Mouse (Mus musculus) liver, embryonic 11.5 days (tissue): ENCODE results near the gene Aqr. TPM values are rescaled to one million over a fixed set of nuclear protein-coding genes. Genes with fewer than 3 reads are reported as not detected.

Experiments
- ATAC-seq: fragments of 200-750 bp; cut with Nextera tagmentation; replicated peaks from 2 replicates; pipeline ENCODE4 v1.8.0; 2017; ENCODE audit warnings: moderate number of reproducible peaks, mild to moderate bottlenecking, moderate TSS enrichment, moderate library complexity; ENCODE audit not compliant: low FRiP score
- DNase-seq: peaks from one replicate; pipeline ENCODE4 v3.0.0-alpha.2; 2017; ENCODE audit warnings: low spot score
- H3K27ac ChIP-seq: fragments of 300-500 bp; sonication (generic); 2 replicates; pipeline ENCODE4 v1.5.1; 2014; ENCODE audit warnings: mild to moderate bottlenecking, low read depth, low read length, control low read depth
- H3K27me3 ChIP-seq: fragments of 300-500 bp; sonication (generic); replicated peaks from 2 replicates; pipeline ENCODE4 v1.6.1; 2014; ENCODE audit warnings: low read length, mixed read lengths; ENCODE audit not compliant: control insufficient read depth, insufficient read depth
- H3K36me3 ChIP-seq: fragments of 300-500 bp; sonication (generic); 2 replicates; pipeline ENCODE4 v1.6.1; 2014; ENCODE audit warnings: mild to moderate bottlenecking, low read length, moderate library complexity, mixed read lengths; ENCODE audit not compliant: control insufficient read depth, insufficient read depth
- H3K4me1 ChIP-seq: fragments of 300-500 bp; sonication (generic); replicated peaks from 2 replicates; pipeline ENCODE4 v1.6.1; 2014; ENCODE audit warnings: low read length, mixed read lengths; ENCODE audit not compliant: control insufficient read depth, insufficient read depth
- H3K4me2 ChIP-seq: fragments of 300-500 bp; sonication (generic); 2 replicates; pipeline ENCODE4 v1.6.1; 2014; ENCODE audit warnings: mild to moderate bottlenecking, control low read depth, moderate library complexity
- H3K4me3 ChIP-seq: fragments of 300-500 bp; sonication (generic); 2 replicates; pipeline ENCODE4 v1.5.1; 2014; ENCODE audit warnings: low read depth, low read length, control low read depth
- H3K9ac ChIP-seq: fragments of 300-500 bp; sonication (generic); 2 replicates; pipeline ENCODE4 v1.6.1; 2014; ENCODE audit warnings: low read depth, low read length, control low read depth
- H3K9me3 ChIP-seq: fragments of 300-500 bp; sonication (generic); 2 replicates; pipeline ENCODE4 v1.6.1; 2016; ENCODE audit warnings: low read length, inconsistent platforms, mixed read lengths; ENCODE audit not compliant: control insufficient read depth
- WGBS: fragments of 180-500 bp; shearing (Covaris S2); extraction: QIAGEN DNeasy Blood & Tissue Kit; methylation state at CpG from one replicate; pipeline ENCODE4 v1.1.7; 2014; 5-methylcytosine and 5-hydroxymethylcytosine counted together
- polyA plus RNA-seq: library from polyadenylated mRNA; unstranded; fragments of >200 nt; fragmentation: Nextera tagmentation; extraction: Ambion mirVana; gene quantifications from 2 replicates; pipeline ENCODE4 v1.2.1, GENCODE M21; 2014

Gene Aqr
- polyA plus RNA-seq, 1 experiment from 2014 or later = 57.0 TPM

- H3K27me3 ChIP-seq = no peaks in the 10 kb centered on the region
- no peak for ATAC-seq
- DNase-seq = no peak
- no peak overlapping the region for H3K4me3 ChIP-seq
- H3K9ac ChIP-seq = no peak overlapping the region
- no peak overlapping the region for H3K4me2 ChIP-seq
- 0 out of 2 replicates have a peak, but pooled peaks cover 4% of the 10 kb centered on the region for H3K4me1 ChIP-seq
- no peaks in the 10 kb centered on the region for H3K9me3 ChIP-seq
- H3K36me3 ChIP-seq = no peaks in the 10 kb centered on the region
- 56% methylated on average over 4 of the region's 4 CpGs for WGBS
- no peak overlapping the region for H3K27ac ChIP-seq
These were observed 8.8 kb downstream of the Aqr start for GRCm38 (mm10) chr2:114177802-114178733.

DNA sequence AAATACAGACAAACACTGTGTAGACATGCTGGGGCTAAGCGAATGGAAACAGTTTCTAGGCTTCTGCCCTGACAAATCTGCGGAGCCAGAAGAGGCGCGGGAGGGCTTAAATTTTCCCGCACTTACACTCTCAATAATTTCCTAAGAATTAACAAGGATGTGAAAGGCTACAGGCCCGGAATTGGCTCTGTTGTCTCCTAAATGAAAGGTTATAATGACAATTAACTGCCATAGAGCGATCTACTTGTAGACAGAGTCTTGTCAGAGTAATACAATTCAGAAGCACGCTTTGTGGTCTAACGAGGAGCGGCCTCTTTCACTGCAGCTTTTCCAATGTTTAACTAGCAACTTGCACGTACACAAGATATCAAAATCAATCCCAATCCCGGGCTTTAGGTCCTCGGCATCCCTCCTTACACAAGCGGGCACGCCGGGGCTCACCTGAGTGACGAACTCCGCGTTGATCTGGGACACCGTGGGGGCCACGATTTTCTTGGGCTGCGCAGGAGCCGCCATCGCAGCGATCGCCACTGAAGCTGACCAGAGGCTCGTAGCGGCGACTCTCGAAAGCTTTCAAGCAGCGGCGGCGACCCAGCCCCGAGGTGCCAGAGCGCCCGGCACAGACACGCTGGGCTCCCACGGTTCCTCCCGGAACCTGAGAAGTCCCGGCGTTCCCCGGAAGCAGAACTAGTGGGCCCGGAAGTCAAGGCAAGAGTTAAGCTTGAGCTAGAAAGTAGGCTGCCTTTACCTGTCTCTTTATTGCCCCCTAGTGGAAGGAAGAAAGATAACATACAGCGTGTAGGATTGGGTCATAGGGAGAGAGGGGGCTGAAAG, 12.0 kb downstream of the Aqr start:
- no peaks in the 10 kb centered on the region for H3K9me3 ChIP-seq
- peaks cover 10% of the 10 kb centered on the region; the same call in 1 of the 2 replicates for H3K36me3 ChIP-seq
- ATAC-seq (peak; percentile 89), DNase-seq (peak; percentile 66)
- H3K4me2 ChIP-seq = peak overlapping the region; percentile 89
- peak overlapping the region; percentile 87 for H3K9ac ChIP-seq
- H3K27me3 ChIP-seq = no peaks in the 10 kb centered on the region
- no peak overlapping the region for H3K27ac ChIP-seq
- under 1% methylated on average over 44 of the region's 44 CpGs for WGBS
- H3K4me1 ChIP-seq = 0 out of 2 replicates have a peak, but pooled peaks cover 7% of the 10 kb centered on the region
- H3K4me3 ChIP-seq = peak overlapping the region; percentile 75

DNA sequence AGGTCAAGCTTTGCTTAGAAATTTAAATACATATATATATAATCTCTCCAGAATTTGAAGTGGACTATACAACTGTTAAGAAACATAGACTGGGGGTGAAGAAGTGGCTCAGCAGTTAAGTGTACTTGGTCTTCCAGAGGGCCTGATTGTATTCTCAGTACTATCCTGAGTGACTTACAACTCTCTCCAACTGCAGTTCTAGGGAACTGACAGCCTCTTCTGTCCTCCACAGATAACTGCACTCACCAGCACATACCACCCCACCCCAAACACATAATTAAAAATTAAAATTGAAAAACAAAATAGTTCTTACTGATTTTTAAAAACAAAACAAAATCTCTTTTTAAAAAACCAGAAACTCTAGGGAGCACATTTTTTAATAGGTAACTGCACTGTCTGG, 13.6 kb downstream of the Aqr start:
- DNase-seq = no peak
- ATAC-seq = peak; percentile 76
- no peak overlapping the region for H3K27ac ChIP-seq
- H3K27me3 ChIP-seq = no peaks in the 10 kb centered on the region
- no peak overlapping the region for H3K9ac ChIP-seq
- H3K4me3 ChIP-seq = peak overlapping the region; percentile 75; the same call in 1 of the 2 replicates
- H3K9me3 ChIP-seq = no peaks in the 10 kb centered on the region
- H3K36me3 ChIP-seq = peaks cover 10% of the 10 kb centered on the region; the same call in 1 of the 2 replicates
- peak overlapping the region; percentile 89 for H3K4me2 ChIP-seq
- H3K4me1 ChIP-seq = 0 out of 2 replicates have a peak, but pooled peaks cover 7% of the 10 kb centered on the region

- Histone ChIP-seq H3K4me2 (no peak overlapping the region), H3K4me3 (no peak overlapping the region), H3K27ac (no peak overlapping the region), H3K36me3 (peaks cover 22% of the 10 kb centered on the region), H3K9ac (no peak overlapping the region), H3K9me3 (no peaks in the 10 kb centered on the region), H3K27me3 (no peaks in the 10 kb centered on the region), H3K4me1 (0 out of 2 replicates have a peak, but pooled peaks cover 3% of the 10 kb centered on the region)
- no peak for ATAC-seq
- DNase-seq = no peak
These were observed 19.0 kb downstream of the Aqr start for GRCm38 (mm10) chr2:114167837-114168236.

DNA sequence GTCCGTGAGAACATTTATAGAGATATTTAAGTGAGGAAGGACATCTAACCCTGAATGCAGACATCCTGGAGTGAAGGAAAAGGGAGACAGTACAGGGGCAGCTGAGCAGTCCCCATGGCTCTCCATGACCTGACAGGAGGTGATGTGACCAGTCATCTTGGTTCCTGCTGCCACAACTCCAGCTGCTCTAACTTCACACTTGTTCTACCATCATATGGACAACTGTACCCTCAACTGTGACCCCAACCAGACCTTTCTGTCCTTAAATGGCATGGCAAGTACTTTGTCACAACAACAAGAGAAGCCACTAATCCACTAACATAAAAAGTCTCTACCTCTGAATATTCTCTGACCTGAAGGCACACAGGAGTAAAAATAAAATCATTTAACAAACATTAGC, 24.8 kb downstream of the Aqr start:
- Histone ChIP-seq H3K27me3 (no peaks in the 10 kb centered on the region), H3K4me2 (no peak overlapping the region), H3K27ac (no peak overlapping the region), H3K9me3 (no peaks in the 10 kb centered on the region), H3K4me3 (no peak overlapping the region), H3K36me3 (peaks cover 31% of the 10 kb centered on the region), H3K4me1 (peaks cover 2% of the 10 kb centered on the region), H3K9ac (no peak overlapping the region)
- WGBS = 89% methylated on average over 1 of the region's 1 CpGs
- ATAC-seq (no peak), DNase-seq (no peak)

DNA sequence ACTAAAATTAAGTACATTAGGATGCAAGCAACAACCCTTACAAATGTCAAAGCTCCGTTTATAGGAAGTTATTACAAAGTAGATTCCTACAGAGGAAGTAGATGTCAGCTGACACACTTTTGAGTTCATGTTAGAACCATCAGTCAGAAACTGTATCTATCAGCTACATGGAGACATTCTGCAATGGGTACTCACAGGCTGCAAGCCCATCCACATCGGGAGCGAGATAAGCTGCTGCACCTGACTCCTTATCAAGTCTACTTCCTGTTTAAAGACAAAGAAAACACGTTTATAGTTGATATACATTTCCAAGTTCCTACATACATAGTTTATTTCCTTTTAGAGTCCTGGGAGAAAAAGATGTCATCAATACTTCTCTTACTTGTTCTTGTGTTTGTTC, 29.5 kb downstream of the Aqr start:
- H3K9me3 ChIP-seq = no peaks in the 10 kb centered on the region
- no peak overlapping the region for H3K27ac ChIP-seq
- H3K4me2 ChIP-seq = no peak overlapping the region
- H3K4me3 ChIP-seq = no peak overlapping the region
- DNase-seq (no peak), ATAC-seq (peak; percentile 76)
- H3K36me3 ChIP-seq = peaks cover 32% of the 10 kb centered on the region
- H3K27me3 ChIP-seq = no peaks in the 10 kb centered on the region
- H3K4me1 ChIP-seq = peaks cover 4% of the 10 kb centered on the region
- WGBS = 52% methylated on average over 4 of the region's 4 CpGs
- H3K9ac ChIP-seq = no peak overlapping the region

GRCm38 (mm10) chr2:114156639-114157038, 30.2 kb downstream of the Aqr start:
- no peaks in the 10 kb centered on the region for H3K9me3 ChIP-seq
- H3K9ac ChIP-seq = no peak overlapping the region
- H3K4me3 ChIP-seq = no peak overlapping the region
- H3K4me2 ChIP-seq = peak overlapping the region; percentile 4; the same call in 1 of the 2 replicates
- DNase-seq = no peak
- H3K27ac ChIP-seq = no peak overlapping the region
- no peaks in the 10 kb centered on the region for H3K27me3 ChIP-seq
- H3K4me1 ChIP-seq = peaks cover 4% of the 10 kb centered on the region
- peak; percentile 88 for ATAC-seq
- 72% methylated on average over 1 of the region's 1 CpGs for whole genome bisulfite sequencing
- H3K36me3 ChIP-seq = peaks cover 32% of the 10 kb centered on the region

- Histone ChIP-seq H3K4me2 (no peak overlapping the region), H3K9me3 (no peaks in the 10 kb centered on the region), H3K4me3 (no peak overlapping the region), H3K4me1 (peaks cover 4% of the 10 kb centered on the region), H3K9ac (no peak overlapping the region), H3K27ac (no peak overlapping the region), H3K36me3 (peaks cover 29% of the 10 kb centered on the region), H3K27me3 (no peaks in the 10 kb centered on the region)
- no peak for DNase-seq
- 90% methylated on average over 6 of the region's 6 CpGs for WGBS
- ATAC-seq = no peak
These were observed 33.6 kb downstream of the Aqr start for GRCm38 (mm10) chr2:114153247-114153646.
